Mouse (Mus musculus) brain, embryonic 14.5 days (tissue): ENCODE measurements at regions not wholly inside any gene's neighbourhood (a gene's known extent, or its start where the extent isn't known, plus 50 kb on each side); places are given as distances from the start of the nearest gene placed in this dataset.
"Not testable (repeated sequence)": the region's sequence is repeated elsewhere in the genome, so short reads cannot be mapped to it uniquely, and the experiment has no call there.

ENCODE experiments used
- DNase-seq: peaks from one replicate; pipeline ENCODE4 v3.0.0-alpha.2; 2011; ENCODE audit warnings: low read depth
- CTCF ChIP-seq: fragments of 200-500 bp; IDR thresholded peaks from 2 replicates; pipeline ENCODE4 v1.5.1; 2012; ENCODE audit warnings: inconsistent platforms, mild to moderate bottlenecking, moderate library complexity, borderline replicate concordance; ENCODE audit not compliant: insufficient read depth, insufficient read length; ENCODE audit errors: extremely low read depth
- POLR2A ChIP-seq: fragments of 200-500 bp; IDR thresholded peaks from 2 replicates; pipeline ENCODE4 v1.6.1; 2012; ENCODE audit warnings: mild to moderate bottlenecking, inconsistent platforms, borderline replicate concordance; ENCODE audit not compliant: poor library complexity, insufficient read depth, insufficient read length, severe bottlenecking; ENCODE audit errors: extremely low read depth

DNA sequence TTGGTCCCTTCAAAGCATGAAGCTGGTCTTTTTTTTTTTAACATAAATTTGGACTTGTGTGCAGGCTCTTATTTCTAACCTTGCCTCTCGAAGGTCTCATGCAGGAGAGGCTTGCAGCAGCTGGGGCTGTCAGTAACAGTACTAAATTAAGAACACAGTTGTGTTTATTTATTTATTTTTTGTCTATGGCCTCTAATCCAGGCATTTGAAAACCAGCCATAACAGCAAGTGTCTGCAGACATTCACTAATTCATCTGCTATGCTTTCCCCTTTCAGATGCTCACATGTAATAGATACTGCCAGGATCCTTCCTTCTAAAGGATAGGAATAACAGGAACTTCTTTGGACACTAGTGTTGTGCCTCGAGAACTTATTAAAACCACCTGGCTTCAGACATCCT lies 172.5 kb downstream of the Rchy1 start:
- DNase-seq = no peak
- no peak for TF ChIP-seq CTCF
- no peak for TF ChIP-seq POLR2A

DNA sequence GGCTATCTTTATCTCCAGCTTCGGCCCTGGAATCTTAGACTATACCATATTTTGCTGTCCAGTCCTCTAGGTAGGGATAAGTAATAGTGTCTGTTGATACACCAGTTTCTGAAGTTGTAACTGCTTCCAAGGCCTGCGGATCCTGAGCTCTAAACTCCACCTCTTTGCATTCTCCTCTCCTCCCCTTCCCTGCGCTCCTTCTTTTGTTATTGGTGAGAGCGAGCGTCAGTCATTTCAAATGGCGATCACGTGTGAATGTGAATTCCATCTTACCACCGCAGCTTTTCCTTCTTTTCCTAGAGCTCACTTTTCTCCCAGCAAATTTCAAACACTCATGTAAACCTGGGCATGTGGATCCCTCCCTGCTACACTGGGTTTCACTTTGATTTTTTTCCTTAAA lies 178.9 kb downstream of the Rchy1 start:
- TF ChIP-seq CTCF = no peak
- TF ChIP-seq POLR2A = no peak
- no peak for DNase-seq

DNA sequence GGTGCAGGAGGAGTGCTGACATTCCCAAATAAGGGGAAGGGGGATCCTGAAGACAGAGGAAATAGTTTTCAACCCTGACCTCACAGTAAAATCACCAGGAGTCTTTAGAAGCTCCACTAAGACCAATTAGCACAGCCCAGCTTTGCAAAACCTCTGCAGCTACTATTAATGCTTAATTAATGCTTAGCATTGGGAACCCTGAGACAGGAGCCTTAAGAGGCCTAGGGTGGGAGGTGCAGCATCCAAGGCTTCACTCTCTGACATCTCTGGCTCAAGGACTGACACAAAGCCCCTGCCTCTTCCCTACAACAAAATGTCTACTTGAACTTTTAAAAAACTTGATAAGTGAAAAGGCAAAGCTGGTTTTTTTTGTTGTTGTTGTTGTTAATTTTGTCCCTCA lies 185.9 kb downstream of the Rchy1 start:
- DNase-seq = no peak
- TF ChIP-seq POLR2A (no peak), CTCF (no peak)

DNA sequence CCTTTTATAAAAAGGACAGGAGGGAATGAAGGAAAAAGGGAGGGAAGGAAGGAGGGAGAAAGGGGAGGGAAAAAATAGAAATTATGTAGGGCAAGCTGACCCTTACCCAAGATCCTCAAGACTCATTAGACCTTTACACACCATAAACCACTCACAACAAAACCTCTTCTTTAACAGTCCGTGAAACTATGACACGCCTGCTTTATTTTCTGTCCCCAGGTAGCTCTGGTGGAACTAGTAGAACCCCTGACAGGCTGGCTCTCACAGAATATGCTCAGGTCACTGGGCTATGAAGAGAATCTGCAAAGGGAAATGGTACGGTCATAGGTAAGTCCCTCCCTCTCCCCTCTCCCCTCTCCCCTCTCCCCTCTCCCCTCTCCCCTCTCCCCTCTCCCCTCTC lies 188.8 kb downstream of the Rchy1 start:
- TF ChIP-seq POLR2A (no peak), CTCF (no peak)

DNA sequence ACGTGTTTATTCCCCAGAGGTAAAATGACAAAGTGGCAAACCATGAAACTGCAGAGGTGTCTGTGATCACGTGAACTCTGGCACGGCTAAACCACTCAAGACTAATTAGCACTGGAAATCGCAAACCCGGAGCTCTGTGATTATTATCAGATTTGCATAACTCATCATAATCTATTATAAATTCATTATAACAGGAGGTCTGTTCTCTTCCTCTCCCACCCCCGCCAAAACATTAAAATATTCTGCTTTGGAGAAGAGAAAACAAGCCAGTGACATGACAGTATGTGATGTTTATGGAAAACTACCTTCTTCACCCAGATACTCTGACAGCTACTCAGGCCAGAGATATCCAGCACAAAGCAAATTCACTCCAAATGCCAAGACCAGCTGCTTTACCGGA lies 195.0 kb downstream of the Rchy1 start:
- peak; percentile 26 for DNase-seq
- TF ChIP-seq POLR2A (no peak), CTCF (no peak)

More for the DNA sequence above, 188.8 kb downstream of the Rchy1 start:
- no peak for DNase-seq

DNA sequence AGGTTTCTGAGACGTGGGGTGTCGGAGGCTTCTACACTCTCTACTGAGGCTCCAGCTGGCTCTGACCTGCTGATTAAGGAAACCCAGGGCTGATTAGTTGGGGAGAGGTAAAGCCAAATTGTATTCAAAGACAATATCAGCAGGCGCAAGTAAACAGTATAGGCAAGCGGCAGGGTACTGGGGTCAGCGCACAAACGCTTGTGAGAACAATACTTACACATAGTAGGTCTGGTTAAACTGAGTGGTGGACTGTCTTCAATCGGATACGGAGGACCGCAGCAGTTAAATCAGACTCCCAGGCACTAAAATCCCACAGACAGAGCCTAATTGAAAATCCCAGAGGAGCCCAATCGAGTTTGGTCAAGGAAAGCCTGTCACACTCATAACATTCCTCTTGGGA lies 195.8 kb downstream of the Rchy1 start:
- no peak for DNase-seq
- no peak for TF ChIP-seq CTCF

DNA sequence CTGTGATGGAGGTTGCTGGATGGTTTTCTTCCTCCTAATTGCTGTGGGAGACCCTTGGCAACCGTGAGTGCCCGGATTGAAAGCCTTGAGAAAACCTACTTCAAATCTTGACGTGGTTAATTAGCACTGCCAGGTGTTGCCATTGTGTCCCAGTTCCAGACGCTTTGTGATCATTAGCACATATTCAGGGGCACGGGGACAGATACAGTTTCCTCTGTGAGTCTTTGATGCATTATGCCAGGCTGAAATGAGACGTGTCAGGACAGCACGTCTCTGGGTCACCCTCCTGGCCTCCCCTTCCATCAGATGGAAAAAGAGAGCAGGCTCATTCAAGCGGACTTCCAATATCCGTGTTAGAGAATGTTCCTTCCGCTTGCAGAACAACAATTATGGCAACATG lies 198.2 kb downstream of the Rchy1 start:
- peak; percentile 93 for DNase-seq
- TF ChIP-seq POLR2A (no peak), CTCF (no peak)

DNA sequence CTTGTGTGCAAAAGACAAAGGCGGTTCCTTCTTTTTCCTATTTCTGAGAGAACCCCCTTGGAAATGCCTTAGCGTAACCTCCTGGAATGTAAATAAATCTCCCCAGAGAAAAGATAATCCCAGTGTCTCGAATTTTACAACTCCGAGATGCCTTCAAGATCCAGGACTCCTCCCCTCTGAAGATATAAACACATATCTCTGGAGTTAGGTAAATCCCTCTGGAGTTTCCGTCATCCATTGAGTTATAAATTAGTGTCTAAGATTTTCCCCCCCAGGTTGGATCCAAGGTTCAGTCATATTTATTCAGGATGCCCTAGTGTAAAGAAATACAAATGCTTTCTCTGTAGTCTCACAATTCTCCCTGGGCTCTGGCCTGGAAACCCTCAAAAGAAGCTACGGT lies 200.3 kb downstream of the Rchy1 start:
- no peak for TF ChIP-seq CTCF
- TF ChIP-seq POLR2A = no peak
- DNase-seq = no peak

DNA sequence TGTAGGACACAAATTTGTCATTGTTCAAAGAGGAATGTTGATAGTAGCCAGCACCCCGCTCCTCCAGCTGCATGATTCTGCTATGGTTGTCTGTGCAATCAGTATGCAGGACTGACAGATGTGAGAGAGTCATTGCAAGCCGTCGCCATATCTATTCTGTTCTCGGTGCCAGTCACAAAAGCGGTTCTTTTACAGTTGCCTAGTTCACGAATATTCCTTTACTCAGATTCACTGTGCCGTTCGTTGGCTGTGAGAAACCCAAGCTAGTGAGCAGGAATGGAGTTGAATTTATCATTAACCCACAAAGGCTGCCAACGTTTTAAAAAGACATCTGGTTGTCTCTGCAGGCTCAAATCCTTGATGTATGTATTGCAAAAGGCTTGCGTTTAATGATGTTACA lies 206.9 kb downstream of the Rchy1 start:
- TF ChIP-seq CTCF = no peak
- TF ChIP-seq POLR2A = no peak
- peak; percentile 25 for DNase-seq

DNA sequence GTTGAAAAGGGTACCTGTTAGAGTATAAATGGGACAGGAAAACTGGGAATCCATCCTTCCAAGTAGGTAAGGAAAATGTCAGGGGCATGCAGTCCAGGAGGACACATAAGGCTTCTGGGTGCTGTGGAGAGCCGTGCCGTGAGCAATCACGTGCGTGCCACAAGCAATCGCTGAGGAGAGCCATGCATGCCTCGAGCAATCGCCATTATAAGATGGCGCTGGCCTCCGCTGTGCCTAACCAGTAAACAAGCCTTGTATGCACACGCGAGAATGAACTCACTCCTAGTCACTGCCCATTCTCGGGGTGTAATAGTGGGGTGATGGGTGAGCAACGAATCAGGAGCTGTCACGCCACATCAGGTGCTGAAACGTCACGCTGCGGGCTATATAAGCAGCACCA lies 210.0 kb downstream of the Rchy1 start:
- DNase-seq = not testable (repeated sequence)

DNA sequence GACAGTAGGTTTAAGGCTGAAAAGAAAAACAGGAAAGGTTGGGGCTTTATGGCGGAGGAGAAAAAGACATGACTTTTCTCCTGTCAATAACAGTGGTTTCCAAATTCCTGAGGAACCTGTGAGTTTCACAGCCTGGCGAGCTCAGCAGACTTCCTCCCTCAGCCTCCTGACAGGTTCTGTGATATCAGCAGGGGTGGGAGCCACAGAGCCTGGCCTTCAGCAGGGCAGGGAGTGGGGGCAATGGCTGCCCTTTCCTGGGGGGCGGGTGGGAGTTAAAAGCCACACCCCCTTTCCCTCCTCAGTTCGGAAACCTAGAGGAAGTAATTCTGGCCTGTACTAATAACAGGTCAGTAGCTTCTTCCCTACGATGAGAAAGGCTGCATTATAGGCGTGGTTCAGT lies 211.7 kb downstream of the Rchy1 start:
- no peak for DNase-seq
- no peak for TF ChIP-seq POLR2A
- TF ChIP-seq CTCF = no peak

DNA sequence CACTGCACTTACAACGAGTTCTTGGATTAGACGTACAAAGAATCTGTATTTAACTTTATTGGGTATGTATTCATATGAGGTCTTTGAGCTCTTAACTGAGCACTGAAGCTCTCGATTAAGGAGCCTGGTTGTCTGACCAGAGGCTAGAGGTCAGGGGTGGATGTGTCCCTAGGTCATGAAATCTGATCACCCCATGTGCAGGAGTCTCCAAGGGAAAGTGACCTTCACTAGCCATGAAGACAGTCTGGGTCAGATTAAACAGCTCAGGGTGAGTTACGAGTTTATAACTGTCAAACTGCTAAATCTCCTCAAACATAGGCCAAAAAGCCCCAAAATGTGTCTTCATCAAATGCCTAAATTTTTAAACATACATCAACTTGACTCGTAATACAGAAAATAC lies 216.8 kb downstream of the Rchy1 start:
- TF ChIP-seq POLR2A = no peak
- TF ChIP-seq CTCF = no peak

DNA sequence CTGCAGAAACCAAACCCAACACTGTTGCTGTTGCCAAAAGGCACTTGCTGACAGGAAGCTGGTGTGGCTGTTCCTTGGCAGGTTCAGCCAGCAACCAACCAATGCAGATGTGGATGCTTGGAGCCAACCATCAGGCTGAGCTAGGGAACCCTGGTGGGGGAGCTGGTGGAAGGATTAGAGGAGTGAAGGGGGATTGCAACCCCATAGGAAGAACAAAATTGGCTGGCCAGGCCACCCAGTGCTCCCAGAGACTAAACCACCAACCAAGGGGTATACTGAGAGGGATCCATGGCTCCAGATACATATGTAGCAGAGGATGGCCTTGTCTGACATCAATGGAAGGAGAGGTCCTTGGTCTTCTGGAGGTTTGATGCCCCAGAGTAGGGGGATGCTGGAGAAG lies 218.5 kb downstream of the Rchy1 start:
- TF ChIP-seq CTCF (no peak), POLR2A (no peak)
- DNase-seq = no peak

More for the DNA sequence above, 216.8 kb downstream of the Rchy1 start:
- DNase-seq = no peak
